Mouse (Mus musculus): ENCODE measurements at regions not wholly inside any gene's neighbourhood (a gene's known extent, or its start where the extent isn't known, plus 50 kb on each side); places are given as distances from the start of the nearest gene placed in this dataset.
A peak's percentile ranks its signal among the peaks of the same experiment; 100 is the strongest.

DNA sequence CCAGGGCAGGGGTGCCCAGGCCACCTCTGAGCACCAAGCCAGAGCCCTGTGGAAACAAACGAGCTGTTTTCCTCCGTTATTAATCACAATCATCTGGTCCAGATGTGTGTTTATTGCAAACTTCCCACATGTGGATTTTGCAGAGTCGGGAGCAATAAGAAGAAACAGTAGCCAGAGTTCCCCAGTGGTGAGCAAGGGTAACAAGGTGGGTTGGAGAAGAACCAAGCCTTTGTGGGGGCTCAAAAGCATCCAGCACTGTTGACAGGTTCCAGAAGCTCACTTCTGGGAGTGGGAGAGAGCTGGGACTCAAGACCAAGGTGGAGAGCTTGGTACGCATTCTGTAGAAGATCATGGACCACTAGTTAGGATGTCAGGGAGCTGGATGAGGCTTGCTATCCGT, 63.6 kb downstream of the Hif1an start:
- DNase-seq = no peak
- ATAC-seq (ENCODE audit: insufficient read depth) = no peak
- H3K4me3 ChIP-seq (ENCODE audit: low read depth, low read length) = no peak overlapping the region
- no peaks in the 10 kb centered on the region for H3K9me3 ChIP-seq (ENCODE audit: low read depth, low read length)
- WGBS = 61% methylated on average over 5 of the region's 5 CpGs
- H3K9ac ChIP-seq = no peak overlapping the region
- H3K36me3 ChIP-seq (ENCODE audit: insufficient read depth) = no peaks in the 10 kb centered on the region
- H3K4me2 ChIP-seq = no peak overlapping the region
- no peaks in the 10 kb centered on the region for H3K27me3 ChIP-seq (ENCODE audit: insufficient read depth, low read length)
- TF ChIP-seq CTCF (IDR thresholded peaks at IDR 0.05; ENCODE audit: low read depth) = no peak
- no peaks in the 10 kb centered on the region for H3K4me1 ChIP-seq (ENCODE audit: insufficient read depth)
- H3K27ac ChIP-seq (ENCODE audit: low read depth) = no peak overlapping the region

- Histone ChIP-seq H3K9ac (no peak overlapping the region), H3K27me3 (ENCODE audit: insufficient read depth, low read length) (no peaks in the 10 kb centered on the region), H3K27ac (ENCODE audit: low read depth) (no peak overlapping the region), H3K9me3 (ENCODE audit: low read depth, low read length) (no peaks in the 10 kb centered on the region), H3K4me2 (no peak overlapping the region), H3K36me3 (ENCODE audit: insufficient read depth) (no peaks in the 10 kb centered on the region), H3K4me1 (ENCODE audit: insufficient read depth) (no peaks in the 10 kb centered on the region), H3K4me3 (ENCODE audit: low read depth, low read length) (no peak overlapping the region)
- peak; percentile 51 for TF ChIP-seq CTCF (IDR thresholded peaks at IDR 0.05; ENCODE audit: low read depth)
- 61% methylated on average over 7 of the region's 7 CpGs for WGBS
- no peak for DNase-seq
- ATAC-seq (ENCODE audit: insufficient read depth) = no peak
These were observed 67.1 kb downstream of the Hif1an start for GRCm38 (mm10) chr19:44629705-44630104.

GRCm38 (mm10) chr19:44631356-44632007, 68.8 kb downstream of the Hif1an start:
- no peak overlapping the region for H3K27ac ChIP-seq (ENCODE audit: low read depth)
- TF ChIP-seq CTCF (IDR thresholded peaks at IDR 0.05; ENCODE audit: low read depth) = no peak
- WGBS = 73% methylated on average over 19 of the region's 19 CpGs

DNA sequence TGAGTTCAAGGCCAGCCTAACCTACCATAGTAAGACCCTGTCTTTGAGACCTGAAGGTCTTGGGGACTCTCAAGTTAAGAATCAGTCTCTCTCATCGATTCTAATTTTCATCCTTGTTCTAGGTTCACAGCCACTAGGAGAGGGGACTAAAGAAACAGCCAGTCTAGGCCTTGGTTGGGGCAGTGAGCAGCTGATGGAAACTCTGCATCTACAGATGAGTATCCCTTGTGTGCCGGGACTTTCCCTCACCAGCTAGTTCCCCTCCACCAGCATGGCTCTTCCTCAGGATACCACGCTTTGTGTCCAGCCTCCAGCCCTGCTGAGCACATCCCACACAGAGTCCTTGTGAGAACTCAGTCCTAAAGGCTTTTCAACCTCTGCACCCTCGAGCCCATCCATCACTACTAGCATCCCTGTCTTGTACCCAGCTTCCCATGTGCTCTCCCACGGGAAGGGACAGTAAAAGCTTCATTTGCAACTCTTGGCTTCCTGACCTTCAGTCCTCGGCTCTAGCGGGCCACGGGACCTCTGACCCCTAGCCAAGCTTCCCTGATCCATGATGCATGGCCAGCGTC, 74.6 kb downstream of the Hif1an start:
- Histone ChIP-seq H3K4me3 (ENCODE audit: low read depth, low read length) (no peak overlapping the region), H3K36me3 (ENCODE audit: insufficient read depth) (no peaks in the 10 kb centered on the region), H3K4me1 (ENCODE audit: insufficient read depth) (no peaks in the 10 kb centered on the region), H3K27ac (ENCODE audit: low read depth) (no peak overlapping the region), H3K27me3 (ENCODE audit: insufficient read depth, low read length) (peaks cover 35% of the 10 kb centered on the region), H3K9ac (no peak overlapping the region), H3K9me3 (ENCODE audit: low read depth, low read length) (no peaks in the 10 kb centered on the region), H3K4me2 (no peak overlapping the region)
- DNase-seq (no peak), ATAC-seq (ENCODE audit: insufficient read depth) (no peak)
- TF ChIP-seq CTCF (IDR thresholded peaks at IDR 0.05; ENCODE audit: low read depth) = no peak
- WGBS = 51% methylated on average over 9 of the region's 9 CpGs

More at GRCm38 (mm10) chr19:44631356-44632007, 68.8 kb downstream of the Hif1an start:
- ATAC-seq (ENCODE audit: insufficient read depth) (no peak), DNase-seq (no peak)
- Histone ChIP-seq H3K4me2 (no peak overlapping the region), H3K36me3 (ENCODE audit: insufficient read depth) (no peaks in the 10 kb centered on the region), H3K4me1 (ENCODE audit: insufficient read depth) (no peaks in the 10 kb centered on the region), H3K27me3 (ENCODE audit: insufficient read depth, low read length) (no peaks in the 10 kb centered on the region), H3K9ac (no peak overlapping the region), H3K9me3 (ENCODE audit: low read depth, low read length) (no peaks in the 10 kb centered on the region), H3K4me3 (ENCODE audit: low read depth, low read length) (no peak overlapping the region)

- TF ChIP-seq CTCF (IDR thresholded peaks at IDR 0.05; ENCODE audit: low read depth) = no peak
- ATAC-seq (ENCODE audit: insufficient read depth) = 0 out of 2 replicates have a peak, but pooled peaks have one; percentile 17
- peak overlapping the region; percentile 59 for H3K4me2 ChIP-seq
- H3K9ac ChIP-seq = no peak overlapping the region; the same call in 1 of the 2 replicates
- no peaks in the 10 kb centered on the region for H3K9me3 ChIP-seq (ENCODE audit: low read depth, low read length)
- H3K4me1 ChIP-seq (ENCODE audit: insufficient read depth) = no peaks in the 10 kb centered on the region
- WGBS = 0% methylated on average over 26 of the region's 26 CpGs
- peaks cover 35% of the 10 kb centered on the region for H3K27me3 ChIP-seq (ENCODE audit: insufficient read depth, low read length)
- peak overlapping the region; percentile 23 for H3K4me3 ChIP-seq (ENCODE audit: low read depth, low read length)
- no peak overlapping the region for H3K27ac ChIP-seq (ENCODE audit: low read depth)
- DNase-seq = peak; percentile 27
- H3K36me3 ChIP-seq (ENCODE audit: insufficient read depth) = no peaks in the 10 kb centered on the region
These were observed 77.4 kb downstream of the Hif1an start for GRCm38 (mm10) chr19:44640021-44640420.

GRCm38 (mm10) chr19:44640551-44640950, 77.9 kb downstream of the Hif1an start:
- Histone ChIP-seq H3K9ac (no peak overlapping the region), H3K4me2 (peak overlapping the region; percentile 59), H3K4me3 (ENCODE audit: low read depth, low read length) (peak overlapping the region; percentile 23; the same call in 1 of the 2 replicates), H3K4me1 (ENCODE audit: insufficient read depth) (no peaks in the 10 kb centered on the region), H3K27me3 (ENCODE audit: insufficient read depth, low read length) (peaks cover 35% of the 10 kb centered on the region), H3K27ac (ENCODE audit: low read depth) (no peak overlapping the region), H3K9me3 (ENCODE audit: low read depth, low read length) (no peaks in the 10 kb centered on the region), H3K36me3 (ENCODE audit: insufficient read depth) (no peaks in the 10 kb centered on the region)
- WGBS = 0% methylated on average over 1 of the region's 1 CpGs
- DNase-seq (no peak), ATAC-seq (ENCODE audit: insufficient read depth) (no peak)
- no peak for TF ChIP-seq CTCF (IDR thresholded peaks at IDR 0.05; ENCODE audit: low read depth)

DNA sequence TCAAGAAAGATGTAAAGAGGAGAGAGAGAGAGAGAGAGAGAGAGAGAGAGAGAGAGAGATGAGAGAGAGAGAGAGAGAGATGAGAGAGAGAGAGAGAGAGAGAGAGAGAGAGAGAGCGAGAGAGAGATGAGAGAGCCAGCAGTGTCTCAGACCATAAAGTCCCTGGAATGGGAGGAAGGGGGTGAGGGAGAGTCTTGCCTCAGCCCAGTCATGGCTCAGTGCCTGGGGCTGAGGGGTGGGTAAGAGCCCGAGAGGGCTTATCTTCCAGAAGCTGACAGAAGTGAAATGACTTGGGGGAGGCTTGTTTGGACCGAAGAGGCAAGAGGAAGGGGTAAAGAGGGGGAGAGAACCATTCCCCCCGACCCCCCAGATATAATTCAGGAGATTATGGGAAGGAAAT, 79.6 kb downstream of the Hif1an start:
- 36% methylated on average over 4 of the region's 4 CpGs for WGBS
- Histone ChIP-seq H3K27ac (ENCODE audit: low read depth) (no peak overlapping the region), H3K4me2 (no peak overlapping the region), H3K27me3 (ENCODE audit: insufficient read depth, low read length) (peaks cover 40% of the 10 kb centered on the region), H3K4me1 (ENCODE audit: insufficient read depth) (no peaks in the 10 kb centered on the region), H3K4me3 (ENCODE audit: low read depth, low read length) (no peak overlapping the region), H3K9me3 (ENCODE audit: low read depth, low read length) (no peaks in the 10 kb centered on the region), H3K36me3 (ENCODE audit: insufficient read depth) (no peaks in the 10 kb centered on the region), H3K9ac (no peak overlapping the region)
- DNase-seq (peak; percentile 15), ATAC-seq (ENCODE audit: insufficient read depth) (no peak)
- TF ChIP-seq CTCF (IDR thresholded peaks at IDR 0.05; ENCODE audit: low read depth) = no peak
